Mouse (Mus musculus) heart, embryonic 14.5 days (tissue): Measurements from ENCODE around the gene Slc43a2. TPM values are rescaled to one million over a fixed set of nuclear protein-coding genes. Genes with fewer than 3 reads are reported as not detected.
A peak's percentile ranks its signal among the peaks of the same experiment; 100 is the strongest.

Experiments
- ATAC-seq: fragments of 200-750 bp; cut with Nextera tagmentation; 2 replicates; pipeline ENCODE4 v1.8.0; 2017; ENCODE audit warnings: low read depth, moderate TSS enrichment; ENCODE audit not compliant: insufficient number of reproducible peaks, insufficient read depth, low FRiP score
- H3K27ac ChIP-seq, 2 experiments: fragments of 200-500 bp in 1 of 2; fragments of 300-500 bp in 1 of 2; sonication (generic) in 1 of 2; replicated peaks in 1 of 2; 2 replicates each; pipeline ENCODE4 v1.5.1; 2012 to 2014; ENCODE audit warnings: low read depth in 2 of 2, low read length in 2 of 2, control low read depth in 1 of 2, mild to moderate bottlenecking in 1 of 2, mixed read lengths in 1 of 2; ENCODE audit not compliant: control insufficient read depth in 1 of 2, insufficient read depth in 1 of 2
- H3K27me3 ChIP-seq: fragments of 300-500 bp; sonication (generic); 2 replicates; pipeline ENCODE4 v1.6.1; 2014; ENCODE audit warnings: mild to moderate bottlenecking, low read length, control low read depth; ENCODE audit not compliant: control insufficient read depth, insufficient read depth
- H3K36me3 ChIP-seq: fragments of 300-500 bp; sonication (generic); 2 replicates; pipeline ENCODE4 v1.6.1; 2014; ENCODE audit warnings: mild to moderate bottlenecking, control low read depth, low read length, mixed read lengths; ENCODE audit not compliant: control insufficient read depth, insufficient read depth
- H3K4me1 ChIP-seq, 2 experiments: fragments of 200-500 bp in 1 of 2; fragments of 300-500 bp in 1 of 2; sonication (generic) in 1 of 2; 2 replicates each; pipeline ENCODE4 v1.6.1; 2012 to 2014; ENCODE audit warnings: low read length in 2 of 2, control low read depth in 1 of 2, mixed read lengths in 1 of 2; ENCODE audit not compliant: control insufficient read depth in 2 of 2, insufficient read depth in 2 of 2
- H3K4me2 ChIP-seq: fragments of 300-500 bp; sonication (generic); 2 replicates; pipeline ENCODE4 v1.6.1; 2014; ENCODE audit warnings: mild to moderate bottlenecking, low read length
- H3K4me3 ChIP-seq, 2 experiments: fragments of 200-500 bp in 1 of 2; fragments of 300-500 bp in 1 of 2; sonication (generic) in 1 of 2; 2 replicates each; pipeline ENCODE4 v1.5.1; 2012 to 2014; ENCODE audit warnings: low read length in 2 of 2, mild to moderate bottlenecking in 2 of 2, control low read depth in 1 of 2, low read depth in 1 of 2, moderate library complexity in 1 of 2; ENCODE audit not compliant: control insufficient read depth in 1 of 2, insufficient read depth in 1 of 2
- H3K9ac ChIP-seq: fragments of 300-500 bp; sonication (generic); 2 replicates; pipeline ENCODE4 v1.6.1; 2014; ENCODE audit warnings: mild to moderate bottlenecking, low read length
- H3K9me3 ChIP-seq: fragments of 300-500 bp; sonication (generic); 2 replicates; pipeline ENCODE4 v1.6.1; 2016; ENCODE audit warnings: low read length, control low read depth; ENCODE audit not compliant: control insufficient read depth
- WGBS: fragments of 180-500 bp; shearing (Covaris S2); extraction: QIAGEN DNeasy Blood & Tissue Kit; methylation state at CpG from one replicate; pipeline ENCODE4 v1.1.7; 2014; 5-methylcytosine and 5-hydroxymethylcytosine counted together
- microRNA-seq: library from miRNA; unstranded; fragments of <30 nt; microRNA quantifications from one replicate; pipeline ENCODE4, GENCODE M21; 2016
- polyA plus RNA-seq: library from polyadenylated mRNA; unstranded; fragments of >200 nt; fragmentation: Nextera tagmentation; extraction: Ambion mirVana; gene quantifications from 2 replicates; pipeline ENCODE4 v1.2.1, GENCODE M21; 2014

Gene Slc43a2
- polyA plus RNA-seq, 1 experiment from 2014 or later, result 1.9 TPM

DNA sequence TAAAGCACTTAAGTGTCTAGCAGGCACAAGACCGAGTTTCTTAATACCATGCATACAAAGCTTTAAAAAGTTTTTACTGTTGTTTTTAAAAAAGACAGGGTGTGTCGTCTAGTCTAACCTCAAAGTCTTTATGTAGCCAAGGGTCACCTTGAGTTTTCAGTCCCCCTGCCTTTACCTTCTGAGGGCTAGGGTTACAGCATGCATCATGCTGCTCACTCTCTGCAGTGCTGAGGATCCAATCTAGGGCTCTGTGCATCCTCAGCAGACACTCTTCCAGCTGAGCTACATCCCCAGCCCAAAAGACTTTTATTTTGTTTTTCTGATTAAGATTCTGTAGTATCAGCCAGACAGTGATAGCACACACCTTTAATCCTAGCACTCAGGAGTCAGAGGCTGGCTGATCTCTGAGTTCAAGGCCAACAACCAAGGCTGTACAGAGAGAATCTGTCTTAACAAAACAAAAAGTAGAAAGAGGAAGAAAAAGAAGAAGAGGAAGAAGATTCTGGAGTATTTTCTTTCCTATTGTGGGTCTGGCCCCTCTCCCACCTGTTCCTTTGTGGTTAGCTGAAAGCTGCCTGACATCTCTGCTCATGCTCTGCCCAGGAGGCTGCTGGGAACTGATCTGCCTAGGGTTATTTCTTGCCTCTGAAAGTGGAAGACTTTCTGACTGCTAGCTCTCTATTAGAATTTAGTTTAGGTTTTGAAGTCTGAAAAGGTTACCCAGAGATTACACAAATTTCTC is 91.3 kb downstream of the Slc43a2 start:
- Histone ChIP-seq H3K4me3 (no peak overlapping the region), H3K9ac (0 out of 2 replicates have a peak overlapping the region, but pooled peaks have one; percentile 5), H3K36me3 (peaks cover 73% of the 10 kb centered on the region), H3K4me1 (peaks cover 16 to 42% of the 10 kb centered on the region in 2 experiments), H3K27me3 (no peaks in the 10 kb centered on the region), H3K27ac (peak overlapping the region; percentile 93 to 96), H3K9me3 (no peaks in the 10 kb centered on the region), H3K4me2 (no peak overlapping the region)
- ATAC-seq, result no peak
- 36% methylated on average over 2 of the region's 2 CpGs for WGBS

DNA sequence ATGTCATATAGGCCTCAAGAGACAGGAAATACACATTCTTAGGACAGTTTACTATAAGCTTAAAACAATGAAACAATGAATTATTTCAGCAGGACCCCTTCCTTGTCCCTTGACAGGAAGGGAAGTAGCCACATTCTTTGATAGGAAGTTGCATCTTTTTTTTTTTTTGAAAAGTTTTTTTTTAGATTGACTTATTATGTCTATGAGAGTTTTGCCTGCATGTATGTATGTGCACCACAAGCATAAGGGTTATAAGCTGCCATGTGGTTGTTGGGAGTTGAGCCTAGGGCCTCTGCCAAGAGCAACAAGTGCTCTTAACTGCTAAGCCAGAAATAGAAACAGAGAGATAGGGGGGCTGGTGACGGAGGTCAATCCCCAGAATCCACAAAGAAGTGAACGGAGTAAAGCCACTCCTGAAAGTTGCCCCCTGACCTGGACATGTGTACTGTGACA is 92.6 kb downstream of the Slc43a2 start:
- peaks cover 16 to 42% of the 10 kb centered on the region in 2 experiments for H3K4me1 ChIP-seq
- peak; percentile 64 for ATAC-seq
- peak overlapping the region; percentile 41 for H3K4me2 ChIP-seq
- H3K9ac ChIP-seq, result peak overlapping the region; percentile 42; the same call in 1 of the 2 replicates
- no peaks in the 10 kb centered on the region for H3K9me3 ChIP-seq
- peaks cover 69% of the 10 kb centered on the region for H3K36me3 ChIP-seq
- H3K27me3 ChIP-seq, result no peaks in the 10 kb centered on the region
- H3K27ac ChIP-seq, result peak overlapping the region; percentile 93 to 96
- WGBS, result 6% methylated on average over 2 of the region's 2 CpGs
- H3K4me3 ChIP-seq, result no peak overlapping the region

DNA sequence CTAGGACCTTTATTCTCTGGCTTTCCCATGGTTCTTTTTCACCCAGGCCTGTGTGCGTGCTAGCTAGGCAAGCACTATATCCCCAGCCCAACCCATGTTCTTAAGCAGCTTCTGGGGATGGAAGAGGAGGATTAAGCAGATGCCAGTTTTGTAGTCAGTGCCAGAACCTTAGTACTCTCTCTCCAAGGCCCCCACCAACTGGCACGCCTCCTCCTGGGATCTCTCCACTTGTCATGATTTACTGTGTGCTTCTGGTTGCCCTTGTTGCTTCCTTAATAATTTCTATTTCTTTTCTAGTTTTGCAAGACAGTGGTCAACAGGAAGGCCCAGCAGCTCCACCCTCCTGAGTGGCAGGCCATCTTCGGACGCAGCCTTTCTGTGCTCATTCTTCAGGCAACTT is 94.3 kb downstream of the Slc43a2 start:
- peak overlapping the region in 1 of 2 experiments; percentile 93; a peak in 1 of 4 replicates for H3K27ac ChIP-seq

More for the DNA sequence above, 94.3 kb downstream of the Slc43a2 start:
- H3K9ac ChIP-seq, result no peak overlapping the region
- ATAC-seq, result no peak
- H3K4me3 ChIP-seq, result no peak overlapping the region
- peaks cover 53% of the 10 kb centered on the region for H3K36me3 ChIP-seq
- 87% methylated on average over 4 of the region's 4 CpGs for WGBS
- no peaks in the 10 kb centered on the region for H3K9me3 ChIP-seq
- H3K4me1 ChIP-seq, result peaks cover 14 to 41% of the 10 kb centered on the region in 2 experiments
- no peak overlapping the region for H3K4me2 ChIP-seq
- H3K27me3 ChIP-seq, result no peaks in the 10 kb centered on the region

Small RNAs within 50 kb of the gene (microRNA-seq; reads per million reads assigned to microRNA genes)
- gene Mir3971, result not detected

Other genes starting within 250 kb of the Slc43a2 start
- 82.8 and 87.4 TPM in 2 replicates for gene Rpa1, start 183.4 kb upstream of the Slc43a2 start, polyA plus RNA-seq
- 13.8 and 15.2 TPM in 2 replicates for gene Smyd4, start 183.3 kb upstream of the Slc43a2 start, polyA plus RNA-seq
- 27.8 and 32.4 TPM in 2 replicates for gene Serpinf1, start 109.0 kb upstream of the Slc43a2 start, polyA plus RNA-seq
- gene Serpinf2, start 92.1 kb upstream of the Slc43a2 start, polyA plus RNA-seq, result not detected in 2 replicates
- gene Wdr81, start 77.0 kb upstream of the Slc43a2 start, polyA plus RNA-seq, result 3.1 and 3.7 TPM in 2 replicates
- 10.3 and 13.4 TPM in 2 replicates for gene Tlcd2, start 70.0 kb upstream of the Slc43a2 start, polyA plus RNA-seq
- gene Prpf8, start 44.9 kb upstream of the Slc43a2 start, polyA plus RNA-seq, result 46.8 and 48.2 TPM in 2 replicates
- gene Rilp, start 21.6 kb upstream of the Slc43a2 start, polyA plus RNA-seq, result 5.7 and 6.4 TPM in 2 replicates
- gene Scarf1, start 18.2 kb upstream of the Slc43a2 start, polyA plus RNA-seq, result 9.7 and 11.3 TPM in 2 replicates
- 76.7 and 83.2 TPM in 2 replicates for gene Pitpna, start 56.4 kb downstream of the Slc43a2 start, polyA plus RNA-seq
- gene Inpp5k, start 99.3 kb downstream of the Slc43a2 start, polyA plus RNA-seq, result 29.4 and 30.7 TPM in 2 replicates
- 47.5 and 49.6 TPM in 2 replicates for gene Myo1c, start 118.8 kb downstream of the Slc43a2 start, polyA plus RNA-seq
- 86.0 and 88.2 TPM in 2 replicates for gene Crk, start 147.6 kb downstream of the Slc43a2 start, polyA plus RNA-seq
- 712 and 732 TPM in 2 replicates for gene Ywhae, start 201.2 kb downstream of the Slc43a2 start, polyA plus RNA-seq